Mouse (Mus musculus) fat pad, adult 2 months (tissue): ENCODE measurements around the gene A730046J19Rik.

Experiments used
- DNase-seq: peaks from one replicate; pipeline ENCODE4 v3.0.0-alpha.2; 2011; ENCODE audit warnings: low read depth, low spot score; ENCODE audit errors: extremely low read depth

A730046J19Rik gene

DNA sequence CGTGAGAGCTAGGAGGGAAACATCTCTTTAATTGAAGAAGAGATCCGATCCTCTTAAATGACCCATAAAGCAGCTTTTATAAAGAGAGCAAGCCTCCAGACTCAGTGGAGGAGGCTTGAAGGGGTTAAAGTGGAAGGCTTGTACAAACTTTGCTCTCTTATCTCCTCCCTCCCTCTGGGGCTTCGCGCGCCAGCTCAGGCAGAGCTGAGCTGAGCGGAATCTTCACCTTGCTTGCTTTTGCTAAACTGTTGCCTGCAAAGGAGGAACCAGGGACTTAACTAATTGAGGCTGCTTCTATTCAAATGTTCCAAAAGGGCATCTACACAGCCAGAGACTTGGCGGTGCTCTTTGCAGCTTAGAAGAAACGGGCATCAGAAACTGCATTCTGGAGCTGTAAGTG lies at the start of gene A730046J19Rik:
TSS of gene A730046J19Rik (plus strand) at position 173 of the 400 bp plus-strand sequence.
- no peak for DNase-seq

- DNase-seq = no peak
Measured at GRCm38 (mm10) chrX:144104619-144105416, 48.7 kb upstream of the A730046J19Rik start.

DNA sequence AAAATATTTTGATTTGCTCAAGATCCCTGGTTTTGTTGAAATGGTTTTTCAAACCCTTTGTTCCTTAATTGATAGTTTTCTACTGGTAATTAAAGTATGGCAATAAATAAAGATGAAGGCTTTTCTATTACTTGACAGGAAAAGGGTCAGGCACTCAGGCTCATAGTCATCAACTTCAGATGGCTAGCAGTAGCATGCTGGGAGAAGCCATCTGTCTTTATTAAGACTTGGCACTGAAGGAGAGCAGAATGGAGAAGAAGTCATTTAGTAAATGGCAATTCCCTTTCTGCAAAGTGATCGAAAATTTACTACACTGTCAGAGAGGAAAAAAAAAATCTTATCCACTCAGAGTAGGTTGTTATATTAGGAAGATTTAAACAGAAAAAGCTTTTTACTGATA lies 17.2 kb upstream of the A730046J19Rik start:
- no peak for DNase-seq

DNA sequence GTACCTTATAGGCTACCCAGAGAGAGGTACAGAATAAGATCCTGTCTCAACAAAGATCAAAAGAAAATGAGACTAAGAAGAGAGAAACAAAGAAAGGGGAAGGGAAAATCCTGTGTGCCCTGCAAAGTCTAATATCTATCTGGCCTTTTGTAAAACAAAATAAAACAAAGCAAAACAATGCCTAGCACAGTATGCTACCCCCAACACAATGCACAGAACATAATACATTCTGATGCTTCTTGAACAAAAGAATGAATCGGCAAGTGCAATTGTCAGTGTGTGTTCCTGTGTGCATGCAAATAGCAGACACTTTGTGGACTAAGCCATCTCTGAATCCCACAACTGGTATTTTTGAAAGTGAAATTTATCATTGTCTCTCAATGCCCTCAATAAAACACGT lies 3.5 kb upstream of the A730046J19Rik start:
- no peak for DNase-seq

DNA sequence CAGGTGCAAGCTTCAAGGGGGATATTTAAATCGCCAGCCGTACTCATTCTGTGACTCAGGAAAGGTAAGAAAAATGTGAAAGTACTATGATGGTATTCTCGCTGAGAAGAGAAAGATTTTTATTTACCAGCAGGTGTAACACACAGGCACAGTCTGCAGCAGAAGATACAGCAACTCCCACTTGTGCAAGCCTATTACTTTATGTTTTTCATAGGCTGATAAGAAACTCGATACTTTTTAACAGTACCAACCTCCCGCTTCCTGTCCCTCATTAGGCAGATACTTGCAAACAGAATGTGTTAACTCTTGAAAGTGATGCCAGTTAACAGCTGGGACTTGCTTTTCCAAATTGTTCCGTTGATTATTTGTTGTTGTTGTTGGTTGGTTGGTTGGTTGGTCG lies 616 bp downstream of the A730046J19Rik start:
- no peak for DNase-seq

GRCm38 (mm10) chrX:144162936-144163335 lies 9.4 kb downstream of the A730046J19Rik start:
- no peak for DNase-seq
